Mouse (Mus musculus): ENCODE data around the gene Dnajc15.

Gene Dnajc15

GRCm38 (mm10) chr14:77860841-77861560, 13.9 kb downstream of the Dnajc15 start:
- no peak for DNase-seq (ENCODE audit: low read depth)

- DNase-seq (ENCODE audit: low read depth), result no peak
These were observed 15.0 kb downstream of the Dnajc15 start for GRCm38 (mm10) chr14:77859894-77860293.

- DNase-seq (ENCODE audit: low read depth), result no peak
These were observed 21.0 kb downstream of the Dnajc15 start for GRCm38 (mm10) chr14:77853951-77854350.

- DNase-seq (ENCODE audit: low read depth), result no peak
These were observed 25.1 kb downstream of the Dnajc15 start for GRCm38 (mm10) chr14:77849852-77850251.

- no peak for DNase-seq (ENCODE audit: low read depth)
These were observed 26.6 kb downstream of the Dnajc15 start for GRCm38 (mm10) chr14:77848349-77848748.

- DNase-seq (ENCODE audit: low read depth), result no peak
These were observed 28.7 kb downstream of the Dnajc15 start for GRCm38 (mm10) chr14:77846206-77846605.

- no peak for DNase-seq (ENCODE audit: low read depth)
These were observed 29.4 kb downstream of the Dnajc15 start for GRCm38 (mm10) chr14:77845479-77845878.

GRCm38 (mm10) chr14:77840574-77840973, 34.4 kb downstream of the Dnajc15 start:
- no peak for DNase-seq (ENCODE audit: low read depth)

- DNase-seq (ENCODE audit: low read depth), result no peak
These were observed 34.8 kb downstream of the Dnajc15 start for GRCm38 (mm10) chr14:77840078-77840477.

- DNase-seq (ENCODE audit: low read depth), result no peak
These were observed 38.1 kb downstream of the Dnajc15 start for GRCm38 (mm10) chr14:77836794-77837193.

GRCm38 (mm10) chr14:77832359-77832758, 42.6 kb downstream of the Dnajc15 start:
- no peak for DNase-seq (ENCODE audit: low read depth)

GRCm38 (mm10) chr14:77831936-77832335, 43.0 kb downstream of the Dnajc15 start:
- no peak for DNase-seq (ENCODE audit: low read depth)

GRCm38 (mm10) chr14:77829673-77830072, 45.3 kb downstream of the Dnajc15 start:
- no peak for DNase-seq (ENCODE audit: low read depth)

GRCm38 (mm10) chr14:77825891-77826290, 49.0 kb downstream of the Dnajc15 start:
- no peak for DNase-seq (ENCODE audit: low read depth)

- DNase-seq (ENCODE audit: low read depth), result no peak
These were observed 49.8 kb downstream of the Dnajc15 start for GRCm38 (mm10) chr14:77825121-77825520.

- DNase-seq (ENCODE audit: low read depth), result no peak
These were observed 55.1 kb downstream of the Dnajc15 start for GRCm38 (mm10) chr14:77819841-77820240.

GRCm38 (mm10) chr14:77817561-77817960, 57.4 kb downstream of the Dnajc15 start:
- DNase-seq (ENCODE audit: low read depth), result no peak

- no peak for DNase-seq (ENCODE audit: low read depth)
These were observed 60.0 kb downstream of the Dnajc15 start for GRCm38 (mm10) chr14:77814935-77815334.

- no peak for DNase-seq (ENCODE audit: low read depth)
These were observed 62.0 kb downstream of the Dnajc15 start for GRCm38 (mm10) chr14:77812890-77813289.

- no peak for DNase-seq (ENCODE audit: low read depth)
These were observed 63.5 kb downstream of the Dnajc15 start for GRCm38 (mm10) chr14:77811466-77811865.

- DNase-seq (ENCODE audit: low read depth), result no peak
These were observed 67.1 kb downstream of the Dnajc15 start for GRCm38 (mm10) chr14:77807836-77808235.

GRCm38 (mm10) chr14:77806345-77806744, 68.6 kb downstream of the Dnajc15 start:
- no peak for DNase-seq (ENCODE audit: low read depth)

GRCm38 (mm10) chr14:77802268-77802630, 72.7 kb downstream of the Dnajc15 start:
- DNase-seq (ENCODE audit: low read depth), result no peak

GRCm38 (mm10) chr14:77801571-77802267, 73.2 kb downstream of the Dnajc15 start:
- no peak for DNase-seq (ENCODE audit: low read depth)
